Mouse (Mus musculus) stomach, postnatal 0 days (tissue): ENCODE results near the gene Colgalt2. TPM values are rescaled to one million over a fixed set of nuclear protein-coding genes. Genes with fewer than 3 reads are reported as not detected.

Experiments used
- ATAC-seq: fragments of 200-750 bp; cut with Nextera tagmentation; 2 replicates; pipeline ENCODE4 v1.8.0; 2017; ENCODE audit not compliant: low FRiP score, low TSS enrichment
- DNase-seq: peaks from one replicate; pipeline ENCODE4 v3.0.0-alpha.2; 2016; ENCODE audit warnings: low spot score
- H3K27ac ChIP-seq: fragments of 300-500 bp; sonication (generic); replicated peaks from 2 replicates; pipeline ENCODE4 v1.5.1; 2014; ENCODE audit warnings: mild to moderate bottlenecking, control low read depth
- H3K27me3 ChIP-seq: fragments of 300-500 bp; sonication (generic); 2 replicates; pipeline ENCODE4 v1.6.1; 2014; ENCODE audit warnings: low read length; ENCODE audit not compliant: control insufficient read depth, insufficient read depth
- H3K36me3 ChIP-seq: fragments of 300-500 bp; sonication (generic); 2 replicates; pipeline ENCODE4 v1.6.1; 2014; ENCODE audit warnings: low read length, mixed read lengths; ENCODE audit not compliant: control insufficient read depth, insufficient read depth
- H3K4me1 ChIP-seq: fragments of 300-500 bp; sonication (generic); replicated peaks from 2 replicates; pipeline ENCODE4 v1.6.1; 2014; ENCODE audit warnings: antibody characterized with exemption; ENCODE audit not compliant: control insufficient read depth, insufficient read depth
- H3K4me2 ChIP-seq: fragments of 300-500 bp; sonication (generic); replicated peaks from 2 replicates; pipeline ENCODE4 v1.6.1; 2014; ENCODE audit warnings: low read depth, mild to moderate bottlenecking, control low read depth, moderate library complexity
- H3K4me3 ChIP-seq: fragments of 300-500 bp; sonication (generic); 2 replicates; pipeline ENCODE4 v1.5.1; 2014; ENCODE audit warnings: low read depth, low read length, control low read depth
- H3K9ac ChIP-seq: fragments of 300-500 bp; sonication (generic); 2 replicates; pipeline ENCODE4 v1.6.1; 2014; ENCODE audit warnings: mild to moderate bottlenecking, low read length, control low read depth, mixed read lengths
- H3K9me3 ChIP-seq: fragments of 300-500 bp; sonication (generic); 2 replicates; pipeline ENCODE4 v1.6.1; 2016; ENCODE audit warnings: low read length; ENCODE audit not compliant: control insufficient read depth
- CTCF ChIP-seq: IDR thresholded peaks from 2 replicates; pipeline ENCODE4 v1.5.1; 2016; ENCODE audit warnings: antibody characterized with exemption, low read depth, mild to moderate bottlenecking, moderate library complexity
- EP300 ChIP-seq: optimal IDR thresholded peaks from 2 replicates; pipeline ENCODE3; 2016; ENCODE audit warnings: antibody characterized with exemption
- WGBS: fragments of 180-500 bp; shearing (Covaris S2); extraction: QIAGEN DNeasy Blood & Tissue Kit; methylation state at CpG from one replicate; pipeline ENCODE4 v1.1.7; 2014; 5-methylcytosine and 5-hydroxymethylcytosine counted together
- polyA plus RNA-seq: library from polyadenylated mRNA; unstranded; fragments of >200 nt; fragmentation: Nextera tagmentation; extraction: Ambion mirVana; gene quantifications from 2 replicates; pipeline ENCODE4 v1.2.1, GENCODE M21; 2015

Colgalt2 gene
- polyA plus RNA-seq, 1 experiment from 2014 or later = 0.50 TPM

DNA sequence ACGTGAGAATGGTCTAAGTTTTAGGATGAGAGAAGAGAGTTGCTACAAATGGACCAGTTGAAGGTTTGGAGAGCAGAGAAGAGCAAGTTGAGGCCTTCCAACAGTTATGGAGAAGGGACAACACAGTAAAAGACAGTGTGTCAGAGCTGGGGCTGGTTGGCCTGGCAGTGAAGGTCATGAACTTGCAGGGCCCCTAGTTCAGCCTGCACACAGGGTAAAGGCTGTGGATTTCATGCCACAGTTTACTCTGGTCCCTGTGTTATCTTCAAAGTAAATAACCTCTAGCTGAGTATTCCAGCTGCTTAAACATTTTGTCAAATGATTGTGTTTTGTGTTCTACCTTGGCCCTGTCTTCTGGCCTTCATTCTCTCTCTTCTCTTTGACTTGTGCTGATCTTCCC, 922 bp upstream of the Colgalt2 start:
- WGBS = 45% methylated on average over 1 of the region's 1 CpGs
- no peak for TF ChIP-seq CTCF
- TF ChIP-seq EP300 = no peak
- no peak for ATAC-seq
- H3K4me2 ChIP-seq = no peak overlapping the region
- H3K4me3 ChIP-seq = no peak overlapping the region
- H3K27me3 ChIP-seq = no peaks in the 10 kb centered on the region
- no peak overlapping the region for H3K9ac ChIP-seq
- no peak for DNase-seq
- H3K27ac ChIP-seq = no peak overlapping the region
- 0 out of 2 replicates have a peak, but pooled peaks cover 2% of the 10 kb centered on the region for H3K4me1 ChIP-seq
- no peaks in the 10 kb centered on the region for H3K9me3 ChIP-seq
- H3K36me3 ChIP-seq = no peaks in the 10 kb centered on the region

- TF ChIP-seq EP300 (no peak), CTCF (no peak)
- Histone ChIP-seq H3K9me3 (no peaks in the 10 kb centered on the region), H3K4me3 (peak overlapping the region; percentile 57), H3K27me3 (no peaks in the 10 kb centered on the region), H3K36me3 (no peaks in the 10 kb centered on the region), H3K27ac (no peak overlapping the region), H3K4me2 (peak overlapping the region; percentile 95), H3K9ac (no peak overlapping the region; the same call in none of the 2 replicates), H3K4me1 (0 out of 2 replicates have a peak, but pooled peaks cover 2% of the 10 kb centered on the region)
- DNase-seq = no peak
- WGBS = 27% methylated on average over 14 of the region's 14 CpGs
- ATAC-seq = no peak
Observed at GRCm38 (mm10) chr1:152400556-152401540, 1.2 kb downstream of the Colgalt2 start.

DNA sequence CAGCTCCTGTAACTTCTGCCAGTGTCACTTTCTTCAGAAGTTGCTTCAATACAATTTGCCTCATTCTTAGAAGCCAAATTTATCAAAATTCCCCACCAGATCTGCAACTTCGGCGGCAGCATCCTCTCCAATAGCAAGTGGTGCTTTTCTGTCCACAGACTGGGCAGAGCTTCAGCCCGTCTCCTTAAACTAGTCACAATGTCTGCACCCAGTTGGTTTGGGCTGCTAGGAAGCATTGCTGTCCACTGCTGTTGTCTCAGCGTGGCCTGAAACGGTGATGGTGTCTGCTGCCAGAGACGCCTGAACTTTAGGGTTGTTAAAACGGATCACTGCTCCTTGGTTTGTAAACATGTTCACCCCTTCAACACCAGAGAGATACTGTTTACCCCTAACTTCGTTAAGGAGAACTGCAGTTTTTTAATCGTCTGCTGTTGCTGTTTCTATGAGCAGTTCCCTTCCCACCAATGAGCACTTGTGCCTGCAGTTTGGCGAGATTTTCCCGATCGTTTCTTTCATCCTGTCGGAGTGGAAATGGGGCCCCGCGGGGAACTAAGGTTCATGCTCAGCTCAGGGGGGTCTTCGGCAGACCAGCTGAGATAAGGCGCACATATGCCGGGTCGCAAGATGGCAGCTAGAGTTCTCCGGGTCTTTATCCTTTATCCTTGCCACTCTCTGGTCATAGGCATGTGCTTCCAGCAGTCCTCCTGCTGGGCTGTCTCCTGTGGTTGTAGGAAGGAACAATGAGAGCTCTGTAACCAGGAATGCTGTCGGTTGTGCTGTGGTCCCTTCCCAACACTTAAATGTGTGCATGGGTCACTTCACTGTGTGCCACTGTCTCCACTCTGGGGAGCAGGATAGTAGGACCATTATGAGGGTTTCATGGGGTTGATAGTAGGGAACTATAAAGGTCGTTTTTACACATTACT, 7.7 kb downstream of the Colgalt2 start:
- H3K9ac ChIP-seq = no peak overlapping the region
- H3K4me3 ChIP-seq = no peak overlapping the region
- no peaks in the 10 kb centered on the region for H3K4me1 ChIP-seq
- H3K27me3 ChIP-seq = no peaks in the 10 kb centered on the region
- WGBS = 47% methylated on average over 22 of the region's 22 CpGs
- no peak overlapping the region for H3K4me2 ChIP-seq
- no peak for ATAC-seq
- no peak for DNase-seq
- H3K27ac ChIP-seq = no peak overlapping the region
- TF ChIP-seq EP300 (no peak), CTCF (no peak)
- 0 out of 2 replicates have a peak, but pooled peaks cover under 1% of the 10 kb centered on the region for H3K9me3 ChIP-seq
- H3K36me3 ChIP-seq = no peaks in the 10 kb centered on the region

DNA sequence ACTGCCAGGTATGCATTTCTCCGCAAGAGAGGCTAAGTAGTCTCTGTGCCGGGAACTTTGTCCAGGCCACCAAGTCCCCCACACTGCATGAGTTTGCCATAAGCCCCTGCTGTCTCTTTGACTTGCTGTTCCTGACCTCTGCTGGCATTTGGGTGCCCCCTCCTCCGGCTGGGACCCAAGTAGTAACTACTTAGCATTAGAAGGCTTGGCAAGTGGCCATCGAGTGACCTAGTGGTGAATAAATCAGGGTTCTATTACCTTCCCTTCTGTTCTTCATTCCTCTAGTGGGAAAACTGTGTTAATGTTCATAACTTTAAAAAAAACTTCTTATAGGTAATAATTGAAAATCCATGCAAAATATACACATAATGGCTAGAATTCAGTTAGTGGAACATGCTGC, 9.7 kb downstream of the Colgalt2 start:
- no peak for TF ChIP-seq EP300
- Histone ChIP-seq H3K36me3 (no peaks in the 10 kb centered on the region), H3K4me3 (no peak overlapping the region), H3K9me3 (0 out of 2 replicates have a peak, but pooled peaks cover 3% of the 10 kb centered on the region), H3K27ac (no peak overlapping the region), H3K9ac (no peak overlapping the region), H3K27me3 (no peaks in the 10 kb centered on the region), H3K4me2 (no peak overlapping the region), H3K4me1 (no peaks in the 10 kb centered on the region)
- DNase-seq = no peak
- 73% methylated on average over 4 of the region's 4 CpGs for WGBS
- no peak for ATAC-seq

DNA sequence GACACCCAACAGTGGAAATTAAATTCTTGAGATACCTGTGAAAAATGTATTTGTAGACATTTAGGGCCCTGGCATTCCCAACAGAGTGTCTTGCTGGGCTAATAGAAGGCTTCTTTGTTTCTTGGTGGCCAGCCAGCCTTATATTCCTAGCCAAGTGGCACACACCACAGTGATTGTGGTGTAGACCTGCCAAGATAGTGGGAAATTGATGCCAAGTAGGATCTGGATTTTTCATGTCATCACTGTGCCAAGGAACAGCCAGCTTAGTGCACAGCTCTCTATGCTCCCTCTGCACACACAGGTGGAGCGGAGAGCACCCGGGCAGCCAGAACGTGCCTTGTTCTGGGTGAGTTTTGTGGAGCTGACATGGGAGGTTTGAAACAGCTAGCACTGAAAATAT, 11.0 kb downstream of the Colgalt2 start:
- Histone ChIP-seq H3K4me3 (no peak overlapping the region), H3K27me3 (no peaks in the 10 kb centered on the region), H3K9me3 (0 out of 2 replicates have a peak, but pooled peaks cover 3% of the 10 kb centered on the region), H3K9ac (no peak overlapping the region), H3K4me1 (no peaks in the 10 kb centered on the region), H3K4me2 (no peak overlapping the region), H3K36me3 (no peaks in the 10 kb centered on the region), H3K27ac (no peak overlapping the region)
- DNase-seq (no peak), ATAC-seq (no peak)
- whole genome bisulfite sequencing = 77% methylated on average over 3 of the region's 3 CpGs
- TF ChIP-seq EP300 (no peak), CTCF (no peak)
